Mouse (Mus musculus) forebrain, embryonic 16.5 days (tissue): ENCODE data around the gene Olfr1016. TPM values are rescaled to one million over a fixed set of nuclear protein-coding genes. Genes with fewer than 3 reads are reported as not detected.

Experiments used
- ATAC-seq: fragments of 200-750 bp; cut with Nextera tagmentation; 2 replicates; pipeline ENCODE4 v1.8.0; 2017; ENCODE audit warnings: mild to moderate bottlenecking, moderate library complexity
- H3K27ac ChIP-seq: fragments of 300-500 bp; sonication (generic); 2 replicates; pipeline ENCODE4 v1.5.1; 2014; ENCODE audit warnings: low read length, control low read depth
- H3K27me3 ChIP-seq: fragments of 300-500 bp; sonication (generic); replicated peaks from 2 replicates; pipeline ENCODE4 v1.6.1; 2014; ENCODE audit warnings: low read length; ENCODE audit not compliant: control insufficient read depth, insufficient read depth
- H3K36me3 ChIP-seq: fragments of 300-500 bp; sonication (generic); 2 replicates; pipeline ENCODE4 v1.6.1; 2014; ENCODE audit not compliant: control insufficient read depth, insufficient read depth
- H3K4me1 ChIP-seq: fragments of 300-500 bp; sonication (generic); replicated peaks from 2 replicates; pipeline ENCODE4 v1.6.1; 2014; ENCODE audit warnings: low read length; ENCODE audit not compliant: control insufficient read depth, insufficient read depth
- H3K4me2 ChIP-seq: fragments of 300-500 bp; sonication (generic); 2 replicates; pipeline ENCODE4 v1.6.1; 2014; ENCODE audit warnings: mild to moderate bottlenecking, low read length, control low read depth
- H3K4me3 ChIP-seq: fragments of 300-500 bp; sonication (generic); replicated peaks from 2 replicates; pipeline ENCODE4 v1.5.1; 2014; ENCODE audit warnings: mild to moderate bottlenecking, low read length, control low read depth
- H3K9ac ChIP-seq: fragments of 300-500 bp; sonication (generic); replicated peaks from 2 replicates; pipeline ENCODE4 v1.6.1; 2014; ENCODE audit warnings: low read depth, low read length, control low read depth
- H3K9me3 ChIP-seq: fragments of 300-500 bp; sonication (generic); 2 replicates; pipeline ENCODE4 v1.6.1; 2016; ENCODE audit warnings: low read length; ENCODE audit not compliant: control insufficient read depth
- WGBS: fragments of 180-500 bp; shearing (Covaris S2); extraction: QIAGEN DNeasy Blood & Tissue Kit; methylation state at CpG from one replicate; pipeline ENCODE4 v1.1.7; 2014; 5-methylcytosine and 5-hydroxymethylcytosine counted together
- polyA plus RNA-seq: library from polyadenylated mRNA; unstranded; fragments of >200 nt; fragmentation: Nextera tagmentation; extraction: Ambion mirVana; gene quantifications from 2 replicates; pipeline ENCODE4 v1.2.1, GENCODE M21; 2015

The Olfr1016 gene
- polyA plus RNA-seq, 1 experiment from 2014 or later, result not detected

- ATAC-seq, result no peak
- Histone ChIP-seq H3K4me3 (no peak overlapping the region), H3K9me3 (no peaks in the 10 kb centered on the region), H3K36me3 (no peaks in the 10 kb centered on the region), H3K9ac (no peak overlapping the region), H3K27ac (no peak overlapping the region), H3K4me2 (no peak overlapping the region), H3K4me1 (no peaks in the 10 kb centered on the region), H3K27me3 (no peaks in the 10 kb centered on the region)
- WGBS, result 82% methylated on average over 4 of the region's 4 CpGs
Observed at GRCm38 (mm10) chr2:85753822-85754221, 48.5 kb downstream of the Olfr1016 start.

Other genes starting within 250 kb of the Olfr1016 start
- not detected in 2 replicates for gene Olfr996, start 223.3 kb downstream of the Olfr1016 start, polyA plus RNA-seq
- gene Olfr998, start 213.6 kb downstream of the Olfr1016 start, polyA plus RNA-seq, result not detected in 2 replicates
- gene Olfr1000, start 190.6 kb downstream of the Olfr1016 start, polyA plus RNA-seq, result not detected in 2 replicates
- gene Olfr1002, start 151.8 kb downstream of the Olfr1016 start, polyA plus RNA-seq, result not detected in 2 replicates
- not detected in 2 replicates for gene Olfr154, start 138.1 kb downstream of the Olfr1016 start, polyA plus RNA-seq
- not detected in 2 replicates for gene Olfr1006, start 123.8 kb downstream of the Olfr1016 start, polyA plus RNA-seq
- not detected in 2 replicates for gene Olfr1008, start 113.1 kb downstream of the Olfr1016 start, polyA plus RNA-seq
- not detected in 2 replicates for gene Olfr1009, start 87.1 kb downstream of the Olfr1016 start, polyA plus RNA-seq
- not detected in 2 replicates for gene Olfr1012, start 39.8 kb downstream of the Olfr1016 start, polyA plus RNA-seq
- not detected in 2 replicates for gene Olfr1013, start 35.4 kb downstream of the Olfr1016 start, polyA plus RNA-seq
- gene Olfr1014, start 29.8 kb downstream of the Olfr1016 start, polyA plus RNA-seq, result not detected in 2 replicates
- not detected in 2 replicates for gene Olfr1015, start 20.5 kb downstream of the Olfr1016 start, polyA plus RNA-seq
- gene Olfr1018, start 15.9 kb upstream of the Olfr1016 start, polyA plus RNA-seq, result not detected in 2 replicates
- not detected in 2 replicates for gene Olfr1019, start 42.9 kb upstream of the Olfr1016 start, polyA plus RNA-seq
- not detected in 2 replicates for gene Olfr1020, start 44.5 kb upstream of the Olfr1016 start, polyA plus RNA-seq
- not detected in 2 replicates for gene Olfr1022, start 66.0 kb upstream of the Olfr1016 start, polyA plus RNA-seq
- not detected in 2 replicates for gene Olfr1023, start 83.1 kb upstream of the Olfr1016 start, polyA plus RNA-seq
- not detected in 2 replicates for gene Olfr1024, start 102.5 kb upstream of the Olfr1016 start, polyA plus RNA-seq
- gene Olfr1025-ps1, start 112.6 kb upstream of the Olfr1016 start, polyA plus RNA-seq, result not detected in 2 replicates
- gene Olfr1026, start 119.0 kb upstream of the Olfr1016 start, polyA plus RNA-seq, result not detected in 2 replicates
- not detected in 2 replicates for gene Olfr1028, start 147.9 kb upstream of the Olfr1016 start, polyA plus RNA-seq
- not detected in 2 replicates for gene Olfr1029, start 171.4 kb upstream of the Olfr1016 start, polyA plus RNA-seq
- not detected in 2 replicates for gene Olfr1030, start 176.7 kb upstream of the Olfr1016 start, polyA plus RNA-seq
- gene Olfr1031, start 187.8 kb upstream of the Olfr1016 start, polyA plus RNA-seq, result not detected in 2 replicates
- not detected in 2 replicates for gene Olfr1032, start 203.0 kb upstream of the Olfr1016 start, polyA plus RNA-seq
- not detected in 2 replicates for gene Olfr1033, start 218.1 kb upstream of the Olfr1016 start, polyA plus RNA-seq
- gene Olfr1034, start 243.3 kb upstream of the Olfr1016 start, polyA plus RNA-seq, result not detected in 2 replicates